Mouse (Mus musculus): ENCODE measurements around the gene Klhl25.

DNA sequence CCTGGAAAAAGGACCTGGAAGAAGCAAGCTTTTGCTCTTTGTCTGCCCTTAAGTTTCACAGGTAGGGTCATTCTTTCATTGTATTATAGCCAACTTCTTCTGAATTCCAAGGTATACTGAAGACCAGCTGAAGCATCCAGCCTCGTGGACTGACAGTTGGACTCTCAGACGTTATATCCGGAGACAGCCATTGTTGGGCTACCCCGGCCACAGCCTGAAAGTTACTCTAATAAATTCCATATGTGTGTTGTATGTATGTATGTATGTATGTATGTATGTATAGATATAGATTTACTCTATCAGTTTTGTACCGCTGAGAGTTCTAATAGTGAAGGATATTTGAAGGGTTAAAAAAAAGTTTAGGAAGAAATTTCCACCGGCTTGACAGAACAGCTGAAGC is 621 bp upstream of the Klhl25 start:
- TF ChIP-seq CTCF (IDR thresholded peaks at IDR 0.05; ENCODE audit: low read depth) = no peak
- no peak for TF ChIP-seq EP300 (optimal IDR thresholded peaks at IDR 0.05)
